Mouse (Mus musculus): Measurements from ENCODE around the gene Golm1.

GRCm38 (mm10) chr13:59647484-59647883 is 28.1 kb downstream of the Golm1 start:
- no peak for TF ChIP-seq GATA1 (IDR thresholded peaks at IDR 0.05; ENCODE audit: borderline replicate concordance, low read length)
- TF ChIP-seq FLI1 (IDR thresholded peaks at IDR 0.05; ENCODE audit: low read length) = no peak

Measured in megakaryocyte, embryonic 14.5 days (primary cell).